Mouse (Mus musculus): Measurements from ENCODE around the gene Camk1d. TPM values are rescaled to one million over a fixed set of nuclear protein-coding genes. Genes with fewer than 3 reads are reported as not detected.

The Camk1d gene
- total and polyA plus RNA-seq, 3 experiments: 2.6 to 10.8 (median 6.8) TPM

DNA sequence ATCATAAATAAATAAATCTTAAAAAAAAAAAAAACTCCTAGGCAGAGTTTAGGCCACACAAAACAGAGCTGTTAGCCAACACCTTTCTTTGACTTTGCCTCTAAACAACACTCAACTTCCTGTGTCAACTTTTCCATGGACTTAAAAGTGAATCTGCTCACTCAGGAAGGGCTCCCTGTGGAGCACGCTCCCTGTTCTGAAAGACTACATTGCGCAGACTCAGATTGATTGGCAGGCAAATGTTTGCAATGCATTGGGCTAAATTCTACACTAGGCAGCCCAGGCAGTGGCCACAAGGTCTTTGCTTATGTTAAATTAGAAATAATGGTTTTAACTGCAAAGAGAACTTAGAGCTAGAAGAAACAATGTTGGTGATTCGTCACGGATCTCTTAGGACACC lies 45.4 kb downstream of the Camk1d start:
- H3K4me1 ChIP-seq (ENCODE audit: insufficient read depth, low read depth, low read length): no peaks in the 10 kb centered on the region
- no peaks in the 10 kb centered on the region for H3K27me3 ChIP-seq (ENCODE audit: insufficient read depth, low read length)
- ATAC-seq (ENCODE audit: extremely low read depth, insufficient number of reproducible peaks, low FRiP score, poor library complexity, severe bottlenecking) (no peak), DNase-seq (ENCODE audit: low spot score) (no peak)
- no peaks in the 10 kb centered on the region for H3K36me3 ChIP-seq (replicated peaks)
- no peaks in the 10 kb centered on the region for H3K9me3 ChIP-seq (replicated peaks)
- no peak for TF ChIP-seq POLR2AphosphoS5 (IDR thresholded peaks at IDR 0.05; ENCODE audit: insufficient replicate concordance, low read depth, low read length)
- no peak for TF ChIP-seq CTCF (IDR thresholded peaks at IDR 0.05; ENCODE audit: low read depth, low read length)
- no peak for TF ChIP-seq TAL1 (conservative IDR thresholded peaks at IDR 0.05; ENCODE audit: low read depth, low read length)
- TF ChIP-seq GATA1 (IDR thresholded peaks at IDR 0.05; ENCODE audit: borderline replicate concordance, low read length): no peak
- TF ChIP-seq GATA2 (IDR thresholded peaks at IDR 0.05; ENCODE audit: borderline replicate concordance, low read depth, low read length): no peak
- no peak overlapping the region for H3K4me3 ChIP-seq (ENCODE audit: low read depth, low read length)

DNA sequence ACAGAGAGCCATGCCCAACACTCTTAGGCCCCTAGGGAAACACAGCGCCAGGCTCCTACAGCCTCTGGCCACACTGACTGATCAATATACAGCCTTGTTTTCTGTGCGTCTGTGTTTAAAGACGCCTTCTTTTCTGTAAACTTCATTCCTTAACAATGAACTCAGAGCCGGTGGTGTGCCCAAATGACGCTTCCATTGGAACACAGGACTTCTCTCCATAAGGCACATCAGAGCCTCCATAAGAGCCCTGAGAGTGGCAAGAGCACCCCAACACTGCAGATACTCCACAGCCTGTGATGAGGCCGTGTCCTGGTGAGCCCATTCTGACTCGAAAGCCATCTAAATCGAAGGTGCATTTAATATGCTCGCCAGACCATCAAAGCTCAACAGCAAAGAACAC lies 50.8 kb downstream of the Camk1d start:
- no peaks in the 10 kb centered on the region for H3K36me3 ChIP-seq (replicated peaks)
- no peak for DNase-seq (ENCODE audit: low spot score)
- no peaks in the 10 kb centered on the region for H3K27me3 ChIP-seq (ENCODE audit: insufficient read depth, low read length)
- no peaks in the 10 kb centered on the region for H3K9me3 ChIP-seq (replicated peaks)
- H3K4me1 ChIP-seq (ENCODE audit: insufficient read depth, low read depth, low read length): no peaks in the 10 kb centered on the region
- no peak for TF ChIP-seq GATA1 (IDR thresholded peaks at IDR 0.05; ENCODE audit: borderline replicate concordance, low read length)
- no peak overlapping the region for H3K4me3 ChIP-seq (ENCODE audit: low read depth, low read length)
- no peak for ATAC-seq (ENCODE audit: extremely low read depth, insufficient number of reproducible peaks, low FRiP score, poor library complexity, severe bottlenecking)

DNA sequence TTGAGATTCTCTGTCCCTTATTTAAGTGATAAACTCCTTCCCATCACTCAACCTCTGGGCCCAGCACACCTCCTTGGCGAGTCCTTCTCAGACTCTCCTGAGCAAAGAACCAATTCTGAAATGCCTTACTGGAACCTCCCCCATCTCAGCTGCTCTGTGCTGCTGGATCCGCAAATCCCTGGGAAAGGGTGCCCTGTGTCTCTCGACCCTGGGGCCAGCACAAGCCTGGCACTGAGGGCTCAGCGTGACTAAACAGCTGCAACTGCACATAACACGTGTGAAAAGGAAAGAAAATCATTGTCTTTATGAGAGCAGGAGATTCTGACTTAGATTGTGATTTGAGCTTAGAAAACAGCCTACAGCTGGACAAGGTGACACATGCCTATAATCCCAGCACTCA lies 52.4 kb downstream of the Camk1d start:
- TF ChIP-seq GATA2 (IDR thresholded peaks at IDR 0.05; ENCODE audit: borderline replicate concordance, low read depth, low read length) (no peak), CTCF (IDR thresholded peaks at IDR 0.05; ENCODE audit: low read depth, low read length) (no peak), POLR2AphosphoS5 (IDR thresholded peaks at IDR 0.05; ENCODE audit: insufficient replicate concordance, low read depth, low read length) (no peak), TAL1 (conservative IDR thresholded peaks at IDR 0.05; ENCODE audit: low read depth, low read length) (no peak), GATA1 (IDR thresholded peaks at IDR 0.05; ENCODE audit: borderline replicate concordance, low read length) (no peak)
- Histone ChIP-seq H3K9me3 (replicated peaks) (no peaks in the 10 kb centered on the region), H3K4me1 (ENCODE audit: insufficient read depth, low read depth, low read length) (no peaks in the 10 kb centered on the region), H3K4me3 (ENCODE audit: low read depth, low read length) (no peak overlapping the region), H3K27me3 (ENCODE audit: insufficient read depth, low read length) (no peaks in the 10 kb centered on the region), H3K36me3 (replicated peaks) (no peaks in the 10 kb centered on the region)
- DNase-seq (ENCODE audit: low spot score) (no peak), ATAC-seq (ENCODE audit: extremely low read depth, insufficient number of reproducible peaks, low FRiP score, poor library complexity, severe bottlenecking) (no peak)

DNA sequence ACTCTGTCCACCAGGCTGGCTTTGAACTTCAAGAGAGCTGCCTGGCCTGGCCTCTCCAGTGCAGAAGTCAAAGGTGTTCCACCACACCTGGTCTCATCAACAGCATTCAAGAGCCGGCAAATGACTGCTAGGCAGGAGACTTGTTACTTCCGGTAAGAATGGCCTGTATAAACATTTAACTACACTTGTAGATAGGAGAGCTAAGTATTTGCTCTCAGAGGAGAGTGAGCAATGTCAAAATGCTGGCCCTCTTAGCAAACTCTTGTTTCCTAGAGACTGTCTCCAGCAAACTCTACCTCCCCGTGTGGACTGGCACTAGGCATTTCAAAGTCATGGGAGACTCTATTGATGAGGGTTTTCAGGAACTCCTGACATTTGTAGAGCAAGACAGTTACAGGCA lies 56.3 kb downstream of the Camk1d start:
- no peaks in the 10 kb centered on the region for H3K27me3 ChIP-seq (ENCODE audit: insufficient read depth, low read length)
- DNase-seq (ENCODE audit: low spot score): no peak
- TF ChIP-seq GATA1 (IDR thresholded peaks at IDR 0.05; ENCODE audit: borderline replicate concordance, low read length) (no peak), GATA2 (IDR thresholded peaks at IDR 0.05; ENCODE audit: borderline replicate concordance, low read depth, low read length) (no peak), CTCF (IDR thresholded peaks at IDR 0.05; ENCODE audit: low read depth, low read length) (no peak), POLR2AphosphoS5 (IDR thresholded peaks at IDR 0.05; ENCODE audit: insufficient replicate concordance, low read depth, low read length) (no peak), TAL1 (conservative IDR thresholded peaks at IDR 0.05; ENCODE audit: low read depth, low read length) (no peak)
- ATAC-seq (ENCODE audit: extremely low read depth, insufficient number of reproducible peaks, low FRiP score, poor library complexity, severe bottlenecking): no peak
- H3K36me3 ChIP-seq (replicated peaks): no peaks in the 10 kb centered on the region
- H3K4me3 ChIP-seq (ENCODE audit: low read depth, low read length): no peak overlapping the region
- no peaks in the 10 kb centered on the region for H3K9me3 ChIP-seq (replicated peaks)
- peaks cover 3% of the 10 kb centered on the region; the same call in 1 of the 2 replicates for H3K4me1 ChIP-seq (ENCODE audit: insufficient read depth, low read depth, low read length)

DNA sequence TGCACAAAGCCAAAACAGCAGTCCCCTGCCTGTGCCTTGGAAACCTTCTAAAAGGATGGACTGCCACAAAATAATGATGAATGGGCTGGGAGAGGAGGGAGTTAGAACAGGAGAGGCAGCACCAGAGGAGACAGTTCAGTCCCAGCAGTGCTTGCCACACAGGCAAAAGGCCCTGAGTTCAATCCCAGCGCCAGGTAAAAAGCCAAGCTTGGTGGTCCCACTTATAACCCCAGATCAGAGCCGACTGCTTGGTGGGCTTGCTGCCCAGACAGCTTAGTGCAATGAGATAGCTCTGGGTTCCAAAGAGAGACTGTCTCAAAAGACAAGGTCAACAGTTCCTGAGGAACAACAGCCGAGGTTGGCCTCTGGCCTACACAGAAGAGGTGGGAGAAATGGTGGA lies 58.0 kb downstream of the Camk1d start:
- ATAC-seq (ENCODE audit: extremely low read depth, insufficient number of reproducible peaks, low FRiP score, poor library complexity, severe bottlenecking) (no peak), DNase-seq (ENCODE audit: low spot score) (no peak)
- Histone ChIP-seq H3K9me3 (replicated peaks) (no peaks in the 10 kb centered on the region), H3K4me3 (ENCODE audit: low read depth, low read length) (no peak overlapping the region), H3K4me1 (ENCODE audit: insufficient read depth, low read depth, low read length) (peaks cover 3% of the 10 kb centered on the region; the same call in 1 of the 2 replicates), H3K27me3 (ENCODE audit: insufficient read depth, low read length) (no peaks in the 10 kb centered on the region), H3K36me3 (replicated peaks) (no peaks in the 10 kb centered on the region)
- no peak for TF ChIP-seq GATA1 (IDR thresholded peaks at IDR 0.05; ENCODE audit: borderline replicate concordance, low read length)

DNA sequence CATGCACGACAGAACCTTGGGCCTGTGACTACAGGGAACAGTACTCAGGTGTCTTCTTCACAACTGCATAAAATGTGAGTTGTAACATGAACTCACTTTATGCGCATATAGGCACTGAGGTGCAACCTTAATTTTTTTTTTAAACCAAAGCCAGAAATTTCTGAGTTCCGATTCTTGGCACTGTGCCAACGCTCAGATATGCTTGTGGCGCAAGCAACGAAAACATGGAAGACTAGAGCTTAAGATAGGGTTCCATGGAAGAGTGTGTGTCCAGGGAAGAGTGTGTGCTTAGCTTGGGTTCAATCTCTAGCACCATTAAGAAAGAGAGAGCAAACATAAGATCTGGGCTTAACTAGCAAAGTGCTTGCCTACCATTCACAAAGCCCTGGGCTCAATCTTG lies 62.2 kb downstream of the Camk1d start:
- TF ChIP-seq POLR2AphosphoS5 (IDR thresholded peaks at IDR 0.05; ENCODE audit: insufficient replicate concordance, low read depth, low read length): no peak
- no peak for TF ChIP-seq GATA2 (IDR thresholded peaks at IDR 0.05; ENCODE audit: borderline replicate concordance, low read depth, low read length)
- TF ChIP-seq TAL1 (conservative IDR thresholded peaks at IDR 0.05; ENCODE audit: low read depth, low read length): no peak
- TF ChIP-seq CTCF (IDR thresholded peaks at IDR 0.05; ENCODE audit: low read depth, low read length): no peak
- TF ChIP-seq GATA1 (IDR thresholded peaks at IDR 0.05; ENCODE audit: borderline replicate concordance, low read length): no peak
- DNase-seq (ENCODE audit: low spot score) (no peak), ATAC-seq (ENCODE audit: extremely low read depth, insufficient number of reproducible peaks, low FRiP score, poor library complexity, severe bottlenecking) (no peak)
- H3K36me3 ChIP-seq (replicated peaks): no peaks in the 10 kb centered on the region
- no peak overlapping the region for H3K4me3 ChIP-seq (ENCODE audit: low read depth, low read length)
- no peaks in the 10 kb centered on the region for H3K27me3 ChIP-seq (ENCODE audit: insufficient read depth, low read length)
- no peaks in the 10 kb centered on the region for H3K9me3 ChIP-seq (replicated peaks)
- peaks cover 3% of the 10 kb centered on the region; the same call in 1 of the 2 replicates for H3K4me1 ChIP-seq (ENCODE audit: insufficient read depth, low read depth, low read length)

DNA sequence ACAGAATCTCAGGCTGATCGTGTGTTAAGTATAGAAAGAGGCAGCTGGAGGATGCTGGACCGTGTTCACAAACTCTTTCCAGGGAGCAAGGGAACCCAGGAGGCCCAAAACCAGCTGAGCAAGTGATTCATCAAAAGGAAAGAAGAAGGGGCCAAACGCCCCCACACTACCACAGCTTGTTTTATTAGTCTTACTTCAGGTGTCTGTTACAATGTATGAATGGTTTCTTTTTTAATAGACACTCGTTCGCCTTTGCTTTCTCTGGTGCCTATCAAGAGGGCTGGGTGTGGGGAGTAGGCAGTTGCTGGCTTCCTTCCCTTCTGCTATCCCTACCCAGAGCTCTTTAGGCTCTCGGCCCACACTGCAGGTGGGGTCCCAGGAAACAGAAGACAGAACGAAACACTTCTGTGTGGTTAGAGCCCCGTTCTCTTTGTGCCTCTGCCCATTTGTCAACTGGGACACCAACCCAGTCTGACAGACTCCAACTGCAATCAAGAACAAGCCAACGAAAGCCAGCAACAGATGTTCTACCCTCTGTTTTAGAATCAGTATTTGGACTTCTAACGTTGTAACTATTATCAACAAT lies 62.9 kb downstream of the Camk1d start:
- H3K9me3 ChIP-seq (replicated peaks): no peaks in the 10 kb centered on the region
- TF ChIP-seq GATA1 (IDR thresholded peaks at IDR 0.05; ENCODE audit: borderline replicate concordance, low read length) (no peak), POLR2AphosphoS5 (IDR thresholded peaks at IDR 0.05; ENCODE audit: insufficient replicate concordance, low read depth, low read length) (no peak), TAL1 (conservative IDR thresholded peaks at IDR 0.05; ENCODE audit: low read depth, low read length) (no peak), CTCF (IDR thresholded peaks at IDR 0.05; ENCODE audit: low read depth, low read length) (no peak), GATA2 (IDR thresholded peaks at IDR 0.05; ENCODE audit: borderline replicate concordance, low read depth, low read length) (no peak)
- H3K36me3 ChIP-seq (replicated peaks): no peaks in the 10 kb centered on the region
- DNase-seq (ENCODE audit: low spot score) (no peak), ATAC-seq (ENCODE audit: extremely low read depth, insufficient number of reproducible peaks, low FRiP score, poor library complexity, severe bottlenecking) (no peak)
- peaks cover 3% of the 10 kb centered on the region; the same call in 1 of the 2 replicates for H3K4me1 ChIP-seq (ENCODE audit: insufficient read depth, low read depth, low read length)
- no peaks in the 10 kb centered on the region for H3K27me3 ChIP-seq (ENCODE audit: insufficient read depth, low read length)
- H3K4me3 ChIP-seq (ENCODE audit: low read depth, low read length): no peak overlapping the region
